Mouse (Mus musculus) urinary bladder, adult 18-20 months (tissue): ENCODE data around the gene Lrrc14b.

ENCODE experiments used
- DNase-seq, 2 experiments: peaks; one replicate each; pipeline ENCODE4 v3.0.0; 2022; ENCODE audit warnings: low spot score in 2 of 2, mixed read lengths in 2 of 2

The Lrrc14b gene

GRCm38 (mm10) chr13:74363859-74364235 lies at the start of gene Lrrc14b:
Gene Lrrc14b (minus strand): TSS chr13:74364005.
- no peak for DNase-seq

DNA sequence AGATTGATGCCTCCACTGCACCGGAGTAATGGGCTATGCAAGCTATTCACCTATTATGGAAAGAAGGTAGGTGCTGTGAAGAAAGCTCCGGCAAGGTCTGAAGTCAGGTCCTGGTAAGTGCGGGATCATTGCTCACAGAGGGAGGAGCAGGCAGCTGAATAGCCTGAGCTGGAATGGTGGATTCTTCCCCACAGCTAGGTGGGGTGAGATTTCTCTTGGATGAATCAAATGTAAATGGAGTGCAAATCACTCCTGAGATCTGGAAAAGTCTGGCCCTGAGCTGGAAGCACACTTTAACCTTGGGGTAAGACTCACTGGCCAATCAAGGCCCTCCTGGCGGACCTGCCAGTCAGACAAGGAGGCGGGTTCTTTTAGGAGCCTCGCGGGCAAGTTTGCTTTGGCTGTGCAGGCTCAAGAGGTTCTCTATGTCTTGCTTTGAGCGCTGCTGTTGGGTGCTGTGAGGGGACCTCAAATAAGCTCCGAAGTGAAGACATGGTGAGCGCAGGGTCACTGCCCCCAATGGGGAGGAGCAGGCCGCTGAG lies 35.6 kb upstream of the Lrrc14b start, which contains the start of gene Ftl1-ps1:
Gene Ftl1-ps1 (plus strand): TSS at position 397 of the 542 bp plus-strand sequence.
- no peak for DNase-seq

GRCm38 (mm10) chr13:74391156-74391555 lies 27.4 kb upstream of the Lrrc14b start:
- no peak for DNase-seq

DNA sequence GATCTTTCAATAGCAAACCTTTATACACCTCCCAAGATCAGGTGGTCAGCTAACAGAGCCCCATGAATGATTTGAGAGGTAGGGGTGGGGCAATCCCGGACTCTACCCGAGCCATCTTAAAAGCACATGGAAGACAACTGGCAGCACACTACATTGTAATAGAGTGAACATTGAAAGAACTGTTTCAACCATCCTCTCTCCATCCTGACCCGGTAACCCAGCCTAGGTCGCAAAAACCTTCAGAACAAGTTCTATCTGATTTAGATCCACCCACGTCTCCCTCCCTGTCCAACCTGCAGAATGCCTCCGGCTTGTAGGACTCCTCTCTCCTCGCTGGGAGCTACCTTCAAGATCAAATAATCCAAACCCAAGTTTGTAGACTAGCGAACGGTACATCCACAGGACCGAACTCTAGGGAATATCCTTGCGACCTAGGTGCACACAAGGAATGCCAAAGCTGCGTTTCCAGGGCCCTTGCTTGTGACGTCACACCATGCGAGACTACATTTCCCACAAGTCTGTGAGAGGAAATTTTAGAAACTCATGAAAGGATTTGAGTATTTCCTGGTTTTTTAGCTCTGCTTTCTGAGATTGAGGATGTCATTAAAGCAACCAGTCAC lies 26.7 kb upstream of the Lrrc14b start, which contains the start of gene Zfp72:
Gene Zfp72 (minus strand): TSS at position 466 of the 620 bp plus-strand sequence.
- DNase-seq: peak; percentile 37 to 53

- DNase-seq: no peak
Measured at GRCm38 (mm10) chr13:74389730-74390129, 25.9 kb upstream of the Lrrc14b start.

DNA sequence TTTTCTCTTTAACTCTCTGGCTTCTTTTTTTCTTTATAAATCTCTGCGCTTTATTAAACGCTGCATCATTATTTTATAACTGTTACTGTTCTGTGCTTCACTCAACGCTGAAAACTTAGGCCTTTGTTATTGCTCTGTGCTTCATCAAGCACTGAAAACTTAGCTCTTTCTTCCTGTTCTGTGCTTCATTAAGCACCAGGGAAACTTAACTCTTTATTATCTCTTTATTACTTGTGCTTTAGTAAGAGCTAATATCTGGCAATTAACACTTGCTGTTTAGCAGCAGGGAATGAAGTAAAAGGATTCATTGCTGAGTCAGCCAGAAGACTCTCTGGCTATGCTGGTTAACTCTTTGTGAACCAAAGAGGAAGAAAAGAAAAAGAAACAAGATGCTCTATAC lies 18.5 kb upstream of the Lrrc14b start:
- no peak for DNase-seq

DNA sequence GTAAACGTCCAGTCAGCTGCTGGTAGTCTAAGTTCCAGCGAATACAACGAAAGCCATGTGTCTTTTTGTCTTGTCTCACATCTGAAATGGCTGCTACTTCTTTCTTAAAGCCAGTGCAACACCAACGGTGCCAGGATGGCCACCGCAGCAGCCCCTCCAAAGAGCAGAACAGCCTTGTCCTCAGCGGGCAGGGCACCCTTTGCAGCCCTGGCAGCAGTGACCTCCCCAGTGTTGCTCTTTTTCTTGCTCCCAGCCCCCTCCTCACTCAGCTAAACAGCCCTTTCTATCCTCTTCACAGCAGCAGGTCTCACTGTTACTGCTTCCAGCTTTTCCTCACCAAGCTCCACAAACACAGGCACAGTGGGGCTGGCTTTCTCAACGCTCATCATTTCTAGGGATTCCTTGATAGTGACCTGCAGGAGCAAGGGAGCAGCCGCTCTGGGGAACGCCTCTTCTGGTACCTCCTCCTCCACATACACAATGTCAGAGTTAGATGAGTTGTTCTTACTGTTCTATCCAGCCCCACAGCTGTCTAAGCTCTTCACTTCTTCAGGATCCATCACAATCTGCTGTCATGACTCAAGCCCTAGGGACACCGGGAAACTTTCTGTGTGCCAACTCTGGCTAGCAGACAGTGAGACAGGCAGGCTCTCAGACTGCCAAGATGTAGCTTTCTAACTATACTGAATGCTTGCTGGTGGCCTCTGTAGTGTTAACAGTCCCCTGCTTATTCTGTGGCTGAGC lies 17.9 kb upstream of the Lrrc14b start:
- DNase-seq: no peak

DNA sequence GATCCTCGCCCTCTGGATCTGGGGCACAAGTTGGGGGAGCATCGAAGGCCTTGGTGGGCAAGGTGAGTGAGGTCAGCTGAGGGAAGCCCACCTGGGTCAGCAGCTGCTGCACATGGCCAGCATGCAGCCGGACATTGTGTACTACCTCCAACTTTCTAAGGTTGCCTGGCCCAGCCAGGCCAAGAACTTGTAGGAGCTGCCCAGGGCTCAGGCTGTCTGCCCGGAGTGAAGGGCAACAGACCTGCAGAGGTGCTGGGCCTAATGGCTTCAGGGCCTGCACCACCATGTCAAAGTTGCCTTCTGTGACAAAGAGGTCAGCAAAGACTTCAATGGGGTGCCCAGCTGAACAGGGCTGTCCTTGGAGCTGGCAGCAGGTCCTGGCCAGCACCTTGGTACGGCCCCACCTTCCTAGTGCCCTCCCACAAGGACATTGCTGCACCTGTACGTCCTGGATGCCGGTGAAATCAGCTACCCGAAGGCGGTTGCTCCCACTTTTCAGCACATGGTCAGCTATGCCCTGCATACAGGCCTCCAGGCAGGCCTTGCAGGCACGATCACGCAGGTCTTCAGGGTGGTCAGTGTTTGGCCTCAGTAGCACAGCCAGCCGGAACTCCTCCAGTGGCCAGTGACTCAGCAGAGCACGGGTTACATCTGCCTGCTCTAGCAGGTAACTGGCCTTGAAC lies 488 bp downstream of the Lrrc14b start:
- DNase-seq: no peak

GRCm38 (mm10) chr13:74362218-74362617 lies 1.6 kb downstream of the Lrrc14b start:
- DNase-seq: no peak

DNA sequence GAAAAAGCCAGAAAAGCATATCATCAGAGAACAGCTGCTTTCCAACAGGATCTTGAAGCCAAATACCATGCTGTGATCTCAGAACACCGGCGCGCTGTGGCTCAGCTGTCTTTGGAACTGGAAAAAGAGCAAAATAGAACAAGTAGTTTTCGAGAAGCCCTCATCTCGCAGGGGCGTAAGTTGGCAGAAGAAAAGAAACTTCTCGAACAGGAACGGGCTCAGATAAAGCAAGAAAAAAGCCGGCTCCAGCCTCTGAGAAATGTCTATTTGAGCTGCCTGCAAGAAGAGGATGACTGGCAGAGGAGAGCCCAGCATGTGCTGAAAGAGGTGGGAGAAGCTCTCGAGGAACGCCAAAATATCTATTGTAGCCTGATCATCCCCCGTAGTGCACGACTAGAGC lies 7.3 kb downstream of the Lrrc14b start:
- DNase-seq: no peak

- no peak for DNase-seq
Measured at GRCm38 (mm10) chr13:74350435-74350906, 13.3 kb downstream of the Lrrc14b start.

DNA sequence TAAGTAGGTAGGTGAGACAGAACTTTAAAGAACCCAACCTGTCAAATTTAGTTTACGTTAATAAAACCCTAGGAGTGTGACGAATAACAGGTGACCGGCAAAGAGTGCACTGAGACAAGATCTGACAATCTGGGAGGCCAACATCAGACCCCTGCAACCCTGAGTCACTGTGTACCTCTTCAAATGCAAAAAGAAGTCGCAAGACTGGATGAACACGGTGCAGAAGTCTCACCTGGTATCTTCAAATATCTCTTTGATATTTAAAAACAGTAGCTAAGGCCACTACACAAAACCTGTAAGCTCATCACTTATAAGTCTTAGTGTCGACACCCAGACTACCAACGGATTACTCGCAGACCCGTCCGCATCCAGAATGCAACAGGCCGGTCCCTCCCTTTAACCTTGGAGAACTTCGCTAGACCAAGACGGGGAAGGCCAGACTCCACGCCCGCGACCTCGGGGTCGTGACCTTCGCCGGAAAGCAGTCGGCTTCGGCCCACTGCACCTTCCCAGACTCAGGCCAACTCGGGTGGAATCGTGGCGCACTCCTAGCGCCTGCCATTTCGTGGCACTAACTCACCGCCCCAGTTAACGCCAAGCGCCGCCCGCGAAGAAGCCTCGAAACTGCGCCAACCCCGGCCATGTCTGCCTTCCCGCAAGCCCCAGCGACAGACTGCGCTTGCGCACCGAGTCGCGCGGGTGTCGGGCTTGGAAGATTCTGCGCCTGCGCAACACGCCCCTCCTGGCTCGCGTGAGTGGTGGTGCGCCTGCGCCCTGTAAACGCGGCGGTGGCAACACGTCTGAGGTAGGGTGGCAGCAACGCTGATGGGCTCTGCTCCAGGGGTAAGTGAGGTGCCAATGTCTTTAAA lies 14.0 kb downstream of the Lrrc14b start, which contains the start of the genes Sdha and Ccdc127:
Gene Sdha (minus strand): TSS at position 715 of the 869 bp plus-strand sequence.
Gene Ccdc127 (plus strand): TSS at position 744 of the 869 bp plus-strand sequence.
- peak; percentile 92 to 94 for DNase-seq

DNA sequence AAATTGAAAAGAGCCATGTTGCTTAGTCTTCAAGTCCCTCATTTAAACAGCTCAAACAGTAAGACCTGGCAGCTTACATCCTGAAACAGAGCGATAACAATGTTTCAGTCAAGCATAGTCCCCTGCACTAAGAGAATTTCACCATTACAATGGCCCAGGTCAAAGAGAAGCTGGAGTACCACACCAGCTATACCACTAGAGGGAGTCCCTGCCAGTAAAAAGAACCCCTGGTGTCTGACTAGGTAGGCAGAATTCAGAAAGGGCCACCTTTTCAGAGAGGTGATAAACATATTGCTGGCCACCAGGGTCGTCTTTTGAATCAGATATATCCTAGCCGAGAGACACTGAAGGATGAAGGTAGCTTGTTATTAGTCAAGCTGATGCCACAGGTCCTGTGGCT lies 22.8 kb downstream of the Lrrc14b start:
- no peak for DNase-seq

DNA sequence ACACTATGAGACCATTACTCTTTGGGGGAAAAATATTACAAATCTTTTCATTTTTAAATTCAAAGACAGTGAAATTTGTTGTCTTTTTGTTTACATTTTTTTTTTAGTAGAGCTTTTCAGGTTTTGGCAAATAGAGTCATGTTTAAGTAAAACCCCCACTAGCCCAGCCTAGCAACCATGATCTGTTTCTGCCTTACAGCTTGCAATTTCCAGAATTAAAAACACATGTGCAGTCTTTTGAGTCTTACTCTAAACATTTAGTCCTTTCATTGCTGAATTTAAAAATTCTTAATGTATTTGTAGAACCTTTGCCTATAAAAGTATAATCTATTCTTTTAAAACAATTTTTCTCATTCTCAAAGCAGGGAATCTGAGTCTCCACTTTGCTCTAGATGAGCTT lies 34.5 kb downstream of the Lrrc14b start:
- DNase-seq: no peak

- DNase-seq: peak; percentile 84 to 95
Measured at GRCm38 (mm10) chr13:74317170-74317849, 46.5 kb downstream of the Lrrc14b start, which contains the start of gene Pdcd6. Gene Pdcd6 (minus strand): TSS chr13:74317580.

GRCm38 (mm10) chr13:74316789-74317169 lies 47.0 kb downstream of the Lrrc14b start:
- no peak for DNase-seq

GRCm38 (mm10) chr13:74316386-74316785 lies 47.4 kb downstream of the Lrrc14b start:
- DNase-seq: no peak

GRCm38 (mm10) chr13:74314616-74315015 lies 49.2 kb downstream of the Lrrc14b start:
- DNase-seq: no peak
